Mouse (Mus musculus): ENCODE data around the gene Zfand3.

The Zfand3 gene

GRCm38 (mm10) chr17:29998566-29999295, 5.8 kb upstream of the Zfand3 start:
- no peak for DNase-seq

GRCm38 (mm10) chr17:30005103-30005443, 540 bp downstream of the Zfand3 start:
- peak; percentile 82 for DNase-seq

GRCm38 (mm10) chr17:30005451-30005941, 963 bp downstream of the Zfand3 start:
- DNase-seq: peak; percentile 47

DNA sequence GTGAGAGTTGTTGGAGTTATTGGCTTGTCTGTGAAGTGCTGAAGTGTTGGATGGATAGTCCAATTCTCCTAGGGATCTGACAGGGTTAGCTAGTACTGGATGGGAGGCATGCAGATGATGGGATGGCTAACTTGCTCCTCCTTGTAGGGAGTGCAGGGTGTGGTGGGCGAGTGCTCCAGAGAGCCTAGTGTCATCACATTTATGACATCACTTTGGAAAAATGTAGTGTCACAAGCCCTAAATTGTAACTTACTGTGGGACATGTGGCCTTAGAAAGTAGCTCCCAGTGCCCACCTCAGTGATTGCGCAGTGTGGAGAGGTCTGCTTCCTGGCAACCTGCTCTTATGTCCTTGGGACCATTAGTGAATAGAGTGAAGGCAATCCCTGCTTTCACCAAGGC, 2.3 kb downstream of the Zfand3 start:
- no peak for DNase-seq

GRCm38 (mm10) chr17:30007883-30008282, 3.4 kb downstream of the Zfand3 start:
- no peak for DNase-seq

GRCm38 (mm10) chr17:30008392-30008791, 3.9 kb downstream of the Zfand3 start:
- no peak for DNase-seq

DNA sequence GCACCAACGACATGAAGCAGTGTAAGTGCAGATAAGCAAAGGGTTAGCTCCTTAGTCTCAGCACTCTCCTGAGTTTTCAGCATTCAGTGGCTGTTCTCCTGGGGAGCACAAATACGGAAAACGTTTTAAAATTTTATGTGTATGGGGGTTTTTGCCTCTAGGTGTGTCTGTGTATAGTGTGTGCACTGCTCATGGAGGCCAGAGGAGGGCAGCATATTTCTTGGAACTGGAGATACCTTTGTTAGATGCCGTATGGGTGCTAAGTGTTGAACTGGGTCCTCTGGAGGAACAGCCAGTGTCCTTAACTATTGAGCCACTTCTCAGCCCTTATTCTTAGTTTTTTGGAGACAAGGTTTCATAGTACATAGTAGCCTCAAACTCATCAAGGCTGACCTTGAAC, 10.1 kb downstream of the Zfand3 start:
- no peak for DNase-seq

DNA sequence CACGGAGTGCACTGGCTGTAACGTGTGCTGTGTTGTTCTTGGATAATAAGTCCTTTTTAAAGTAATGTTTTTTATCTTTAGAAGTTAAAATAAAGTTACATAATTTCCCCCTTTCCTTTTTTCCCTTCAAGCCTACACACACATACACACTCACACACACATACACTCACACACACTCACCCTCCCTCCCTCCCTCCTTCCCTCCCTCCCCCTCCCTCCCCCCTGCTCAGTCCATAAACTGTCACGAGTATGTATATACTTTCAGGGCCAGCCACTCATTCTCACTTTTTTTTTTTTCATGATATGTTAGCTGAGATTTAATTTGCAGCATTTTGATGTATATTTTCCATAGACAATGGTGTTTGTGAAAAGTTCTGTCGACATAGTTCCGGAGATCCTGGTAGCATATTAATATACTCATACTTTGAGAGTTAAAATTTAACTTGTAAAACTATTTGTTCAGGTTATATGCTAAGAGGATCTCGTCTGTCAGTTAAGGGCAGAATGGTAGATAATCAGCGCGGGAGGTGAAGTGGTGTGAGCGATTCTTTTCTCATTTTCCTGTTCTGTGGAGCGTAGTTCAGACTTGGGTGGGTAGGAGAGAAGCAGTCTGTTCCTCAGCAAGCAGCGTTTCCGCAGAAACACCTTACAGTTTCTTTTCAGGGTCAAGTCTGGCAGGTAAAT, 14.5 kb downstream of the Zfand3 start:
- DNase-seq: no peak

DNA sequence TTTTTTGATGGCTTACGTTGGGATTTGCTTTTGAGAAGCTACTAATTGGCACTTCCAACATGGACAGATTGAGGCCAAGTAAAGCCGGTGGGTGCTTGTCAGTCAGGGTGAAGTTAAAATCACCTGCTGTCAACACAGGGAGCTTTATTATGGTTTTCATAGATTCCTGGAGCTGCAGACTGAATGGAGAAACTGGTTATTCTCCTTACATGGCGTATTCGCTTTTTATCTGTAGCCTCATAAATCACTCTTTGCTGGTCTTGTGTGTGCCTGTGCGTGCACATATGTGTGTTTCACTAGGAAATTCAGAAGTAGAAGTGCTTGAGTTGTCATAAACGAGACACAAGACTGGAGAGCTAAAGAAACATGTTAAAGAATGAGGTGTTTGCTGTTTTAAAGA, 15.4 kb downstream of the Zfand3 start:
- DNase-seq: no peak

- DNase-seq: peak; percentile 76
Observed at GRCm38 (mm10) chr17:30024651-30025050, 20.1 kb downstream of the Zfand3 start.

- no peak for DNase-seq
Observed at GRCm38 (mm10) chr17:30026617-30027016, 22.1 kb downstream of the Zfand3 start.

GRCm38 (mm10) chr17:30027343-30028029, 23.0 kb downstream of the Zfand3 start:
- DNase-seq: peak; percentile 68

DNA sequence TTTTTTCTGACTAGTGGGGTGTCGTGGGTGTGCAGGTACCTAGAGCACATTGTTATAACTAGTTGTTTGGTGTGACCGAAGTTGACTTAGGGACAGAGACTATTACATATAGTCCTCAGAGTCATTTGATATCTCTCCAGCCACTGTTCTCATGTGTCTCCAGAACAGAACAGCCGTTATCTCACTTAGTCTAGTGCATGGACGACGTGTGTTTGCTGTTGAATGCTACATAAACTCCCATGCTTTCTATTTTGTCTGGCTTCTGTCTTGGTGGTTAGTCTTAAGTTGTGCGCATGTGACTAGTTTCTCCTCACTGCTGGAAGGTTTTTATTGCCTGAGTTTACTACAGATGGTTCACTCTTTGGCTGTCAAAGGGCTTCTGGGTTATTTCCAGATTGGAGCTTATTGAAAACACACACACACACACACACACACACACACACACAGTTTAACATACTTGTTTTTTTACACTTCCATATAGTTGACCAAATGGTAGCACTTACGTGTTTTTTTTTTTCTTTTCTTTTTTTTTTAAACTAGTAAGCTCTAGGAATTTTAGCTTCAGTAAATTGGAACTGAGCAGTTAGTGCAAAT, 25.2 kb downstream of the Zfand3 start:
- no peak for DNase-seq

DNA sequence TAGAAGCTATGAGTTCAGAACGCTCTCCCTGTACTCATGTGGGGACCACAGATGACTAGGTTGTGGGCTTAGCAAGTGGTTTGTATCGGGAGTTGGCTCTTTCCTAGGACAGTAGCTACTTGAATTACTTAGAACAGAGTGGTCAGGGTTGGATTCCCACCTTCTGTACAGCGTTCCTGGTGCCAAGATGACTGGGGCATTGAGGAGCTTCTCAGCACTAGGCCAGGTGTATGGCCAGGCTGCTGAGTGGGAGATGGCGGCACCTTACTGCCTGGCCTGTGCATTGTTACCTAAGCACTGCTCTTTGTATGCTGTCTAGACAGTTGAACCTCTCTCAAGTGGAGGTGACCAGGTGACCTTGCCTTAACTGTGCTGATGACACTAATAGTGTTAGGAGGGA, 28.3 kb downstream of the Zfand3 start:
- no peak for DNase-seq

- DNase-seq: no peak
Observed at GRCm38 (mm10) chr17:30033991-30034390, 29.5 kb downstream of the Zfand3 start.

- peak; percentile 76 for DNase-seq
Observed at GRCm38 (mm10) chr17:30035216-30036005, 30.9 kb downstream of the Zfand3 start.

GRCm38 (mm10) chr17:30043163-30043822, 38.8 kb downstream of the Zfand3 start:
- no peak for DNase-seq

- no peak for DNase-seq
Observed at GRCm38 (mm10) chr17:30045181-30045580, 40.6 kb downstream of the Zfand3 start.

- no peak for DNase-seq
Observed at GRCm38 (mm10) chr17:30046654-30047053, 42.1 kb downstream of the Zfand3 start.

GRCm38 (mm10) chr17:30051523-30052346, 47.2 kb downstream of the Zfand3 start:
- DNase-seq: no peak

- no peak for DNase-seq
Observed at GRCm38 (mm10) chr17:30052347-30052742, 47.8 kb downstream of the Zfand3 start.

All from thymus, postnatal 14 days (tissue).